Mouse (Mus musculus): ENCODE measurements at regions not wholly inside any gene's neighbourhood (a gene's known extent, or its start where the extent isn't known, plus 50 kb on each side); places are given as distances from the start of the nearest gene placed in this dataset.

- no peak for TF ChIP-seq CTCF (IDR thresholded peaks at IDR 0.05; ENCODE audit: borderline replicate concordance, insufficient read depth, low read depth, low read length)
- no peak for TF ChIP-seq POLR2A (IDR thresholded peaks at IDR 0.05; ENCODE audit: borderline replicate concordance, insufficient read depth, low read length)
Measured at GRCm38 (mm10) chr4:89393251-89393711, 82.4 kb upstream of the Cdkn2b start.

Measured in cerebellum, adult 2 months (tissue).